Mouse (Mus musculus): ENCODE measurements at regions not wholly inside any gene's neighbourhood (a gene's known extent, or its start where the extent isn't known, plus 50 kb on each side); places are given as distances from the start of the nearest gene placed in this dataset.

- DNase-seq (ENCODE audit: low spot score), result no peak
Observed at GRCm38 (mm10) chr11:24569655-24570054, 491.8 kb downstream of the Bcl11a start.

- DNase-seq (ENCODE audit: low spot score), result no peak
Observed at GRCm38 (mm10) chr11:24613529-24613928, 535.7 kb downstream of the Bcl11a start.

GRCm38 (mm10) chr11:24615436-24615835 is 537.6 kb downstream of the Bcl11a start:
- DNase-seq (ENCODE audit: low spot score), result no peak

GRCm38 (mm10) chr11:24618586-24618985 is 540.7 kb downstream of the Bcl11a start:
- no peak for DNase-seq (ENCODE audit: low spot score)

DNA sequence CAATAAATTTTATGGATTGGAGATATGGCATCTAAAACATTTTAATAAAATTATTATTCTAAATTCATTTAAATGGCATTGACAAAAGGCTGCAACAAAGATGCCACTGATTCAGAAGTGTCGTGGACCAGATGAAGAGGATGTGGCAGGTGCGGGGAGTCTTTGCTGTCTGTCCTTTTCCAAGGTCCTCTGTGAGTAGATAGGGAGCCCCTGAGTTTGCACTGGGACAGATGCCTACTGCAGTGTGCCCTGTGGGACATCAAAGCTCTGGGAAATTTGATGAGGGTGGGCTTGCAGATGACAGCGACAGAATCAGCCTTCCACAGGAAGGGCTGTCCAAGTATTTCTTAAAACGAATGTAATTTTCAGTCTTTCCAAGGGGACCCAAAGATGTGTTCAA is 541.2 kb downstream of the Bcl11a start:
- DNase-seq (ENCODE audit: low spot score), result no peak

- DNase-seq (ENCODE audit: low spot score), result no peak
Observed at GRCm38 (mm10) chr11:24628619-24629018, 550.8 kb downstream of the Bcl11a start.

DNA sequence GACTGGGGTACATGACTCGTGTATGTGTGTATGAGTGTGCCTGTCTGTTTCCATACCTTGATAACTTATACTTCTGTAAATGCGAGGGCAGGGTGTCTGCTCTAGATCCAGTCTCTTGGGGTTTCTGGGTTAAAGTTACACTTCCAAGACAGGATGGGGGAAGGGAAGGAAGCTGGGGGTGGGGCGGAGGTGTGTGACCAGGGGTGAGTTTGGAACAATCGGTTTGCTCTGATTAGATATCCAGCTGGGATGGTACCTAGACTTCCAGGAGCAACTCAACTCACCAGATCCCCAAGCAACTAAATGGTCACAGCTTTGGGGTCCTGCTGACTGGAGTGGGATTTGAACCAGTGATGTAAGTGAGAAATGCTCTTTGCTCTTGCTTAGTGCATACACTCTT is 551.6 kb downstream of the Bcl11a start:
- no peak for DNase-seq (ENCODE audit: low spot score)

- no peak for DNase-seq (ENCODE audit: low spot score)
Observed at GRCm38 (mm10) chr11:24630403-24630900, 552.6 kb downstream of the Bcl11a start.

- DNase-seq (ENCODE audit: low spot score), result no peak
Observed at GRCm38 (mm10) chr11:24631651-24632050, 553.8 kb downstream of the Bcl11a start.

GRCm38 (mm10) chr11:24636716-24637115 is 558.9 kb downstream of the Bcl11a start:
- no peak for DNase-seq (ENCODE audit: low spot score)

- DNase-seq (ENCODE audit: low spot score), result no peak
Observed at GRCm38 (mm10) chr11:24643439-24644109, 565.7 kb downstream of the Bcl11a start.

GRCm38 (mm10) chr11:24652852-24653251 is 575.0 kb downstream of the Bcl11a start:
- no peak for DNase-seq (ENCODE audit: low spot score)

GRCm38 (mm10) chr11:24664082-24664481 is 586.2 kb downstream of the Bcl11a start:
- no peak for DNase-seq (ENCODE audit: low spot score)

DNA sequence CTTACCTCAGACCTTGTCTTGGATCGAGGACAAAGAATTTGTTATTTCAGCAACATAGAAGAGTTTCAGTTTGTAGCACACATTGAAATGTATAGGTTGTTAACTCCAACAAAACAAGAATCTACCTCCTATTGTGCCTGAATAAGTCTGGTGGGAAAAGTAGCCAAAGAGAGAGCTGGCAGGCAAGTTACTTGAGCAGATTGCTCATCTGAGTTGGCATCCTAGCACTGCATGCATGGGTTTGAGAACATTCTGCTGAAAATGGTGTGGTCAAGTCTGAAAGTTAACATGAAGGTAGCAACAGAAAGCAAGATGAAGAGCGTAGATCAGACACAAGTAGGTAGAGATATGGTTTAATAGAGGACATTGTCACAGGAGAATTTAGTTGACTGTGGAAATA is 587.5 kb downstream of the Bcl11a start:
- no peak for DNase-seq (ENCODE audit: low spot score)

GRCm38 (mm10) chr11:24671662-24672061 is 593.8 kb downstream of the Bcl11a start:
- DNase-seq (ENCODE audit: low spot score), result no peak

GRCm38 (mm10) chr11:24673248-24674207 is 595.7 kb downstream of the Bcl11a start:
- DNase-seq (ENCODE audit: low spot score), result no peak

GRCm38 (mm10) chr11:24674208-24674571 is 596.3 kb downstream of the Bcl11a start:
- no peak for DNase-seq (ENCODE audit: low spot score)

- DNase-seq (ENCODE audit: low spot score), result no peak
Observed at GRCm38 (mm10) chr11:24677016-24677415, 599.2 kb downstream of the Bcl11a start.

- no peak for DNase-seq (ENCODE audit: low spot score)
Observed at GRCm38 (mm10) chr11:24679581-24679980, 601.7 kb downstream of the Bcl11a start.

DNA sequence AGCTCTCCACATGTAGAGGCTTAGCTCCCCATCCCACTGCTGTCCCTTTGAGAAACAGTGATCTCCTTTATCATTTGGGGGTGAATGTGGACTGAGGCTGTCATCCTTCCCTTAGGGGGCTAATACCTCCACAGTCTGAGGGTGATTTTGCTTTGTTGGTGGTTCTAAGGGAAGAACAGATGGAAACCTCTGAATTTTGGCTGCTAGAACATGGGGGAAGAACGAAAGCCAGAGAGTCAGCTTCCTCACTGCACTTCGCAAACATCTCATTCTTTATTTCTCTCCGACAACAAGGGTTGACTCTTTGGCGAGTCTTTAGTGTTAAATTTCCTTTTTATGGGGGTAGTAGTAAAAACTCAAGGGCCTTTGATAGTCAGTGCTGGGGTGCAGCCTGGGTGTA is 604.6 kb downstream of the Bcl11a start:
- no peak for DNase-seq (ENCODE audit: low spot score)

- no peak for DNase-seq (ENCODE audit: low spot score)
Observed at GRCm38 (mm10) chr11:24685545-24686467, 608.0 kb downstream of the Bcl11a start.
